Mouse (Mus musculus) liver, embryonic 14.5 days (tissue): ENCODE measurements around the gene Foxj3.

Experiments
- CTCF ChIP-seq: IDR thresholded peaks from 2 replicates; pipeline ENCODE4 v1.5.1; 2016; ENCODE audit warnings: antibody characterized with exemption, low read depth, control low read depth
- EP300 ChIP-seq: IDR thresholded peaks from 2 replicates; pipeline ENCODE4 v1.6.1; 2016; ENCODE audit warnings: antibody characterized with exemption, low read depth

- no peak for TF ChIP-seq EP300
- TF ChIP-seq CTCF: no peak
Observed at GRCm38 (mm10) chr4:119535103-119535502, 1.7 kb upstream of the Foxj3 start.
